Mouse (Mus musculus): Measurements from ENCODE around the gene Gdpgp1.

- TF ChIP-seq GATA1 (IDR thresholded peaks at IDR 0.05; ENCODE audit: borderline replicate concordance, low read length) (no peak), FLI1 (IDR thresholded peaks at IDR 0.05; ENCODE audit: low read length) (no peak)
Measured at GRCm38 (mm10) chr7:80195576-80196263, 36.9 kb upstream of the Gdpgp1 start.
